Mouse (Mus musculus): Measurements from ENCODE around the gene Setd2.
A peak's percentile ranks its signal among the peaks of the same experiment; 100 is the strongest.

GRCm38 (mm10) chr9:110531914-110532489, 395 bp upstream of the Setd2 start:
- TF ChIP-seq POLR2A (IDR thresholded peaks at IDR 0.05; ENCODE audit: insufficient read length, low read depth) (peak; percentile 77), TCF3 (IDR thresholded peaks at IDR 0.05; ENCODE audit: insufficient read length, low read depth) (no peak), USF1 (IDR thresholded peaks at IDR 0.05; ENCODE audit: low read depth) (no peak), MYOD1 (IDR thresholded peaks at IDR 0.05; ENCODE audit: control insufficient read depth in 1 of 3, insufficient read length in 2 of 3, low read depth in 2 of 3) (no peak), TCF12 (IDR thresholded peaks at IDR 0.05; ENCODE audit: insufficient read depth, poor library complexity, severe bottlenecking) (no peak), E2F4 (IDR thresholded peaks at IDR 0.05; ENCODE audit: insufficient read depth) (no peak), SRF (IDR thresholded peaks at IDR 0.05; ENCODE audit: control insufficient read depth, insufficient read length, low read depth) (peak; percentile 40), MYOG (IDR thresholded peaks at IDR 0.05; ENCODE audit: control insufficient read depth in 1 of 3, insufficient read depth in 1 of 3, insufficient read length in 2 of 3, low read depth in 2 of 3) (peak in 1 of 3 experiments; percentile 27), MAX (IDR thresholded peaks at IDR 0.05; ENCODE audit: low read depth) (no peak), CEBPB (IDR thresholded peaks at IDR 0.05; ENCODE audit: insufficient read depth, poor library complexity, severe bottlenecking) (no peak)
